Mouse (Mus musculus) G1E (cell line): Measurements from ENCODE around the gene Ppm1h.

Source experiments
- CTCF ChIP-seq: IDR thresholded peaks from 2 replicates; pipeline ENCODE4 v1.5.1; 2012; ENCODE audit warnings: low read depth, low read length, inconsistent platforms, mixed read lengths
- GATA1 ChIP-seq: IDR thresholded peaks from 2 replicates; pipeline ENCODE4 v1.6.1; 2012; ENCODE audit warnings: borderline replicate concordance, low read length, inconsistent platforms, mixed read lengths
- GATA2 ChIP-seq: IDR thresholded peaks from 2 replicates; pipeline ENCODE4 v1.6.1; 2012; ENCODE audit warnings: low read depth, low read length, inconsistent platforms, borderline replicate concordance

DNA sequence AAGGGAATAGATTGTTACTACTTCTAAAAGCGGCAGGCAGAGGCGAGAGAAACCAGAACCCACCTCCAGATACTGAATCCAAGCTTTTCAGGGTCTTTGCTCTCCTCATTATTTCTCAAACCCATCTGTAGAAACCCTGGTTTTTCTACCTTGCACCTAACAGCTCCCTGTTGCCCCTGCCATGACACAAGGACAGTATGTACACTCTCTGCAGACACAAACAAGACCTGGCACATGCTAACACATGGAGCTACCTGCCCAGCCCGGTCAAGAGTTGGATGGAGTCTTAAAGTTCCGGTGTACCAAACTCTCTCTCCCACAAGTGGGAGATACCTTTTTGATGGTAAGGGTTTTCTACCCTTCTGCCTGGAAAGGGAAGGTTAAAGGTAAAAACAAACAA is 252.0 kb downstream of the Ppm1h start:
- TF ChIP-seq CTCF (no peak), GATA1 (no peak), GATA2 (no peak)
